Mouse (Mus musculus) small intestine, adult 2 months (tissue): ENCODE results near the gene Slc29a1.

Experiments used
- CTCF ChIP-seq: fragments of 200-500 bp; IDR thresholded peaks from 2 replicates; pipeline ENCODE4 v1.5.1; 2012; ENCODE audit warnings: low read depth, mild to moderate bottlenecking, control low read depth, inconsistent platforms, low read length, moderate library complexity, mixed read lengths; ENCODE audit not compliant: insufficient replicate concordance, insufficient read length; ENCODE audit errors: extremely low read depth
- POLR2A ChIP-seq: fragments of 200-500 bp; IDR thresholded peaks from 2 replicates; pipeline ENCODE4 v1.6.1; 2012; ENCODE audit warnings: low read depth, mild to moderate bottlenecking, control low read depth, inconsistent platforms, low read length, moderate library complexity

DNA sequence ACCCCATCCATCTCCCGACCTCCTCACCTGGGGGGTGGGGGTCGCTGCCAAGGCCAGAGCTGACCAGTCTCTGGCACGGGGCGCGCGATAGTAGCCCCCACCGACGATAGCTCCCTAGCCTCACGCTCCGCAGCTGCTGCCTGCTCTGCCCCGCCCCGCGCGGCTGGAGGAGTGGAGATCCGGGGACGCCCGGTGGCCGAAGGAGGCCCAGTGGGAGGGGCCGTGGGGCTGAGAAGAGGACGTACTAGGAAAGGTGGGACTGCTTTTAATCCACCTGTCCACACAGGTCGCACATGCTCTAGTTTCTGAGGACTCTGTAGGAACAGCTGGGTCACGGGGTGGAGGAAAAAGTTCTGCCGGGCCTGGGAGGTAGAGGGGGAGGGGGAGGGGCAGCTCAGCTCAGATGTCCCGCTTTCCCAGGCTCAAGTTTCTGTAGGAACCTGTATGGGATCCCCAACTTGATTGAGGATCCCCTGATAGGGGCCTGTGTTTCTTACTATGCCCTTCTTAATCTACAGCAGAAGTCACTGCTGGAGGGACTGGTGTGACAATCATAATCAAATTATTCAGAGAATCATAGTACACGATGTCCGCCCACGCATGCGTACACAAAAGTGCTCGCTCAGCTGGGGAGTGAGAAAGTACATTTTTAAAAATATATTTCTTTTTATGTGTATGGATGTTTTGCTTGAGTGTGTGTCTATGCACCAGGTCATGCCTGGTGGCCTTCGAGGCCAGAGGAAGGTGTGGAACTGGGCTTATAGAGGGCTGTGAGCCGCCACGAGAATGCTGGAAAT is at the start of gene Slc29a1:
- TF ChIP-seq CTCF = no peak
- TF ChIP-seq POLR2A = 0 out of 2 replicates have a peak, but pooled peaks have one; percentile 7
